Mouse (Mus musculus) E14TG2a.4 (cell line): ENCODE measurements at regions not wholly inside any gene's neighbourhood (a gene's known extent, or its start where the extent isn't known, plus 50 kb on each side); places are given as distances from the start of the nearest gene placed in this dataset.

Source experiments
- H3K27me3 ChIP-seq: 2 replicates; pipeline ENCODE4 v1.6.1; 2014; ENCODE audit warnings: low read length, control low read depth; ENCODE audit not compliant: insufficient read depth
- H3K36me3 ChIP-seq: 2 replicates; pipeline ENCODE4 v1.6.1; 2014; ENCODE audit warnings: low read length, control low read depth; ENCODE audit not compliant: insufficient read depth
- H3K4me1 ChIP-seq: replicated peaks from 2 replicates; pipeline ENCODE4 v1.6.1; 2014; ENCODE audit warnings: low read depth, low read length, control low read depth
- H3K4me3 ChIP-seq: replicated peaks from 2 replicates; pipeline ENCODE4 v1.5.1; 2014; ENCODE audit warnings: mild to moderate bottlenecking, low read length
- H3K9me3 ChIP-seq: 2 replicates; pipeline ENCODE4 v1.6.1; 2014; ENCODE audit warnings: low read length, control low read depth
- CTCF ChIP-seq: conservative IDR thresholded peaks from 2 replicates; pipeline ENCODE4 v1.5.1; 2014; ENCODE audit warnings: low read length
- NANOG ChIP-seq: IDR thresholded peaks from 2 replicates; pipeline ENCODE4 v1.6.1; 2014; ENCODE audit warnings: borderline replicate concordance, low read length, mixed read lengths
- POU5F1 ChIP-seq: IDR thresholded peaks from 2 replicates; pipeline ENCODE4 v1.6.1; 2014; ENCODE audit warnings: low read length, borderline replicate concordance

DNA sequence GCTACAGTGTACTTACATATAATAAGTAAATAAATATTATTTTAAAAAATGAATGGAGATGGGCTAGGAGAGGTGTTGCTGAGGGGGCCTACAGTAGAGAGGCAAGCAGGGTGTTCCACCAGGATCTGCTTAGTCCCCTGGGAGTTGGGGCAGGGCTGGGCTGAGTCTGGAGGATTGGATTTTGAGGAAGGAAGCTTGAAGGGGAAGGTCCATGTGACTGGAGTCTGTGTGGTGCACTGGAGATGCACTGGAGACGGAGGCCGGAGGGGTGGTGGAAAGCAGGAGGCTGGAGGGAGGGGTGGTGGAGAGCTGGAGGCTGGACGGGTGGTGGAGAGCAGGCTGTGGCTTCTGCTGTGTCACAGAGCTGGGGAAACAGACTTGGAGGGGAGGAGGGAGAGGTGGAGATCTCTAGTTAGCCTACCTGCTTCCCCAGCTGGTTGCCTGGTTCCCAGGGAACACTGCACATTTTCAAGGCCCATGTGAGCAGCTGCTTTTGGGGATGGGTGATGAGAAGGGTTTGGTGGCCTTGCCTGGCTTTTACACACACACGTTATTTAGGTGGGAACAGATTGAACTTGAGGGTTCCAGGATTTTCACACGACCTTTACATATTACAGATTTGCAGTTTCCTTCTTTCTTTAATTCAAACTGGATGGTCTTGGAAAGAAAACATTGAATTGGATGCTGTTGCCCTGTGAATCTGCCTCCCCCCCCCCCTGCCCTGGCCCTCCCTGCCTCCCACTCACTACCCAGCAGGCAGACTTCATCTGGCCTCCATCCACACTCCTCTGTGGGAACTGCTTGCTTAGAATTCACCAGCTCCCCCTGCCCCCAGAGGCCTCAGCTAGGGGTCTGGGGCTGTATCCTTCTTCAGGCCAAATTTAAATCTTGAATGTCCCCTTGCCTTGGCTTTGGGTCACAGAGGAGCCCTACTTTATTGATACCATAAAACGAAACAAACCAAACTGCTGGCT, 51.7 kb upstream of the Slc35c1 start:
- Histone ChIP-seq H3K27me3 (peaks cover 4% of the 10 kb centered on the region; the same call in 1 of the 2 replicates), H3K36me3 (no peaks in the 10 kb centered on the region), H3K4me3 (no peak overlapping the region), H3K9me3 (no peaks in the 10 kb centered on the region), H3K4me1 (no peaks in the 10 kb centered on the region)
- TF ChIP-seq NANOG: no peak
- no peak for TF ChIP-seq CTCF
- TF ChIP-seq POU5F1: no peak
